Mouse (Mus musculus): ENCODE data around the gene Rnf227.

DNA sequence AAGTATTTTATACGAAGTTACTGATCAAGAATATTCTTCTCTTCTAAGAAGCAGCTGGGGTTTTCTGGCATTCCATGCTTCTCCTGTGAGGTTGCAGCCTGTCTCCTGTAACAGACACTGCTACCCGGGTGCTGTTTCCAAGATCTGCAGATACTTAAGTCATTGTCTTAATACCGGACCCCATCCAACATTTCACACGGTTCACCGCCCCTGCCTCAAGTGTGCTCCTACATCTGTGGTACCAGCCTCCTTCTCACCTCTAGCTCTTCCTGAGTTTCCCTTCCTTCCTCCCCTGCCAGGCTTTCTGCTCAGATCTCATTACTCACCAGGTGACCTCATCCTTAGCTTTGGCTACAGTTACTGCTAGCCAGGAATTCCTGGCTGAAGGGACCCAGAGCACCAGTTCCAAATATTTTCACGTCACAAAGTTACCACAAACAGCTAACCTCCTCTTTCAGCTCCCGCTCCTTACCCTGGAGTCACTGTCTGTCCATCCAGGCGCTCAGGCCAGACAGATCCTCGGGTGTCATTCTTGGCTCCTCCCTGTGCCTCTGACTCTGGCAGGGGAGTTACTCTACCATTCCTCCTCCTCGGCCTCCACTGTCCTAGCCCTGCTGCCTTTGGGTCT, 42.3 kb downstream of the Rnf227 start:
- TF ChIP-seq CTCF (IDR thresholded peaks at IDR 0.05; ENCODE audit: control insufficient read depth, insufficient read depth, insufficient replicate concordance, low read depth, low read length): no peak
- no peak for TF ChIP-seq POLR2A (IDR thresholded peaks at IDR 0.05; ENCODE audit: control insufficient read depth, low read depth, low read length)
